Mouse (Mus musculus) liver, embryonic 14.5 days (tissue): ENCODE results near the gene Smyd2. TPM values are rescaled to one million over a fixed set of nuclear protein-coding genes. Genes with fewer than 3 reads are reported as not detected.
A peak's percentile ranks its signal among the peaks of the same experiment; 100 is the strongest.

Experiments used
- ATAC-seq: fragments of 200-750 bp; cut with Nextera tagmentation; 2 replicates; pipeline ENCODE4 v1.8.0; 2017; ENCODE audit warnings: moderate number of reproducible peaks, mild to moderate bottlenecking, moderate library complexity; ENCODE audit not compliant: insufficient read depth
- DNase-seq, 3 experiments: peaks; one replicate each; pipeline ENCODE4 v3.0.0-alpha.2; 2012 to 2013; ENCODE audit warnings: low read depth in 3 of 3, low spot score in 3 of 3
- H3K27ac ChIP-seq: fragments of 300-500 bp; sonication (generic); 2 replicates; pipeline ENCODE4 v1.5.1; 2014; ENCODE audit warnings: moderate library complexity, mild to moderate bottlenecking, control low read depth, inconsistent platforms
- H3K27me3 ChIP-seq: fragments of 300-500 bp; sonication (generic); 2 replicates; pipeline ENCODE4 v1.6.1; 2014; ENCODE audit warnings: mild to moderate bottlenecking, low read length, moderate library complexity; ENCODE audit not compliant: control insufficient read depth, insufficient read depth
- H3K36me3 ChIP-seq: fragments of 300-500 bp; sonication (generic); replicated peaks from 2 replicates; pipeline ENCODE4 v1.6.1; 2014; ENCODE audit warnings: low read depth; ENCODE audit not compliant: control insufficient read depth, insufficient read depth
- H3K4me1 ChIP-seq, 2 experiments: fragments of 200-500 bp in 1 of 2; fragments of 300-500 bp in 1 of 2; sonication (generic) in 1 of 2; replicated peaks; 2 replicates each; pipeline ENCODE4 v1.6.1; 2012 to 2014; ENCODE audit warnings: antibody characterized with exemption in 1 of 2, inconsistent platforms in 1 of 2, low read length in 1 of 2; ENCODE audit not compliant: control insufficient read depth in 2 of 2, insufficient read depth in 2 of 2
- H3K4me2 ChIP-seq: fragments of 300-500 bp; sonication (generic); 2 replicates; pipeline ENCODE4 v1.6.1; 2014; ENCODE audit warnings: low read depth, mild to moderate bottlenecking, control low read depth, moderate library complexity
- H3K4me3 ChIP-seq, 2 experiments: fragments of 200-500 bp in 1 of 2; fragments of 300-500 bp in 1 of 2; sonication (generic) in 1 of 2; 2 replicates each; pipeline ENCODE4 v1.5.1; 2012 to 2014; ENCODE audit warnings: low read depth in 2 of 2, low read length in 2 of 2, mild to moderate bottlenecking in 2 of 2, control low read depth in 1 of 2, inconsistent platforms in 1 of 2, moderate library complexity in 1 of 2; ENCODE audit not compliant: insufficient read depth in 1 of 2
- H3K9ac ChIP-seq: fragments of 300-500 bp; sonication (generic); replicated peaks from 2 replicates; pipeline ENCODE4 v1.6.1; 2014; ENCODE audit warnings: mild to moderate bottlenecking, control low read depth, moderate library complexity
- H3K9me3 ChIP-seq: fragments of 300-500 bp; sonication (generic); 2 replicates; pipeline ENCODE4 v1.6.1; 2016; ENCODE audit warnings: low read length, mixed read lengths; ENCODE audit not compliant: control insufficient read depth
- CTCF ChIP-seq: IDR thresholded peaks from 2 replicates; pipeline ENCODE4 v1.5.1; 2016; ENCODE audit warnings: antibody characterized with exemption, low read depth, control low read depth
- EP300 ChIP-seq: IDR thresholded peaks from 2 replicates; pipeline ENCODE4 v1.6.1; 2016; ENCODE audit warnings: antibody characterized with exemption, low read depth
- WGBS: fragments of 180-500 bp; shearing (Covaris S2); extraction: QIAGEN DNeasy Blood & Tissue Kit; methylation state at CpG from one replicate; pipeline ENCODE4 v1.1.7; 2014; ENCODE audit not compliant: insufficient replicate concordance; 5-methylcytosine and 5-hydroxymethylcytosine counted together
- polyA plus RNA-seq, 2 experiments: library from polyadenylated mRNA; depleted of rRNA in 1 of 2; stranded (reverse) in 1 of 2; unstranded in 1 of 2; fragments of >200 nt; fragmentation: Nextera tagmentation in 1 of 2; extraction: Ambion mirVana in 1 of 2; gene quantifications; 2 replicates each; pipeline versions ENCODE4 v1.2.1 to v1.2.3; 2012 to 2014

The Smyd2 gene
- polyA plus RNA-seq, 2 experiments = 24.8 to 27.7 TPM

DNA sequence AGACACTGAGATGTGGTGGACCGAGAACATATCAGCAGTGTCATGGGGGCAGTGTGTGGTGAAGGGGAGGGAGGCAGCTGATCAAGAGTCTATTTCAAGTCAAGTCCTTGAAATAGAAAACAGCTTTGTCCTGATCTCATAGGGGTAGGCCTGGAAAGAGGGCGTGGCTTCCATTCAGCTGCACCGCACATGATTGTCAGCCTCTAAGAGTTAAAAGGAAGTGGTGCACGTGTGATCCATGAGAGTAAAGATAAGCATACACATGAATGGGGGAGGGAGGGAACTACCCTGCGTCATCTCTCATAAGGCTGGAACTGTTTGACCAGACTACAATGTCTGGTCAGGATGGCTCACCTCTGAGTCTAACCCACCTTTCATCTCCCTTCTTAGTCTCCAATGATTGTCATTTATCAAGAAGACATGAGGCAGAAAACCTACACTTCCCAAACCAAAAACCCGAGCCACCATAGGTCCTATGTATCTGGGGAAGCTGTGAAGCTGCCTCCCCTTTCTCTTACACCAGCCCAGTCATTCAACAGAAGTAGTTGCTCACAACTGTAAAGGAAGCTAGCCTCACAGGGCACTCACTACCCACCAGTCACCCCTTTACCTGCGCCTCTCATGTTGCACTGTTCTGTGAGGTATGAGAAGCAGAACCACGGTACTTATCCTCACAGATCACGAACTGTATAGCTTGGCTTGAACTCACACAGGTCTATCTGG lies 11.5 kb upstream of the Smyd2 start:
- ATAC-seq (peak; percentile 80), DNase-seq (peak in 2 of 3 experiments; percentile 33 to 37)
- peaks cover 0 to 10% of the 10 kb centered on the region in 2 experiments; a peak in 3 of 4 replicates for H3K4me1 ChIP-seq
- no peak overlapping the region for H3K27ac ChIP-seq
- H3K9ac ChIP-seq = no peak overlapping the region
- H3K9me3 ChIP-seq = no peaks in the 10 kb centered on the region
- H3K4me3 ChIP-seq = no peak overlapping the region
- no peaks in the 10 kb centered on the region for H3K36me3 ChIP-seq
- H3K27me3 ChIP-seq = no peaks in the 10 kb centered on the region
- WGBS = 24% methylated on average over 9 of the region's 9 CpGs
- TF ChIP-seq CTCF = no peak
- no peak for TF ChIP-seq EP300
- H3K4me2 ChIP-seq = no peak overlapping the region

DNA sequence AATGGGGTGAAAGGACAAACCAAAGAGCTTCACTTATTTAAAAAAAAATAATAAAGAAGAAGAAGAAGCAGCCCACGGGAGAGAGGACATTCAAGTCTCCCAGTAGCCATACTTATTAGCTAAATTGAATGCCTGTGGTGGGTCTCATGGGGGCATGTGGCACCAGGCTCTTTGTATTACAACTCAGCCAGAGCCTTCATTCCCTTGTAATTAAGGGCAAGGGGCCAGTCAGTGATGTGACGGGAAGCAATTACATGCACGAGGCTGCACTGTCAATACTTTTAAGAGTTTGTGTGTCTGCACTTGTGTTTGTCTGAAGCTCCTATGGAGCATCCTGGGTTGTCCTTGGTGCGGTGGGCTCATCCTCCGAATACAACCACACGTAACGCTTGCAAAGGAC lies 10.8 kb upstream of the Smyd2 start:
- Histone ChIP-seq H3K4me3 (no peak overlapping the region), H3K9ac (no peak overlapping the region), H3K27me3 (no peaks in the 10 kb centered on the region), H3K4me1 (peaks cover 0 to 10% of the 10 kb centered on the region in 2 experiments; a peak in 3 of 4 replicates), H3K36me3 (no peaks in the 10 kb centered on the region), H3K4me2 (no peak overlapping the region), H3K9me3 (no peaks in the 10 kb centered on the region), H3K27ac (no peak overlapping the region)
- ATAC-seq (no peak), DNase-seq (no peak)
- 68% methylated on average over 7 of the region's 7 CpGs for WGBS
- TF ChIP-seq CTCF (no peak), EP300 (no peak)

DNA sequence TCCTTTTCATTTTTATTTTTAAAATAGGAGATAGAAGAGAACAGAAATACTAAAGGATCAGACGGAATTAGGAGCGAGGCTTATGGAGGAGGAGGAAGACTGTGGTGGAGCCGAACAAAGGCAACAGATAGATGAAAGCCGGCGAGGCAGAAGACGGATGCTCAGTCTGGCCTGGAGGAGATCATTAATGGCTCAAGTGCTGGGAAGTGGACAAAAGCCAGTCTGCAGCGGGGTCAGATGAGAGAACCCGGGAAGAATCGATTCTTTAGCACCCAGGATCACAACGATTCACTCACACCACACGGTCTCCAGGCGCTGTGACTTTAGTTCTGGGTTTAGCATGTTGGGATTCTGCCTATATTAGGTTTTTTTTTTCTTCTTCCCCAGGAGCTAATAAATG lies 10.0 kb upstream of the Smyd2 start:
- no peak overlapping the region for H3K4me3 ChIP-seq
- ATAC-seq = no peak
- no peaks in the 10 kb centered on the region for H3K27me3 ChIP-seq
- H3K27ac ChIP-seq = no peak overlapping the region
- no peak overlapping the region for H3K4me2 ChIP-seq
- H3K36me3 ChIP-seq = no peaks in the 10 kb centered on the region
- TF ChIP-seq EP300 (no peak), CTCF (no peak)
- 75% methylated on average over 12 of the region's 12 CpGs for WGBS
- no peak for DNase-seq
- peaks cover 0 to 10% of the 10 kb centered on the region in 2 experiments; a peak in 3 of 4 replicates for H3K4me1 ChIP-seq
- no peak overlapping the region for H3K9ac ChIP-seq
- no peaks in the 10 kb centered on the region for H3K9me3 ChIP-seq

DNA sequence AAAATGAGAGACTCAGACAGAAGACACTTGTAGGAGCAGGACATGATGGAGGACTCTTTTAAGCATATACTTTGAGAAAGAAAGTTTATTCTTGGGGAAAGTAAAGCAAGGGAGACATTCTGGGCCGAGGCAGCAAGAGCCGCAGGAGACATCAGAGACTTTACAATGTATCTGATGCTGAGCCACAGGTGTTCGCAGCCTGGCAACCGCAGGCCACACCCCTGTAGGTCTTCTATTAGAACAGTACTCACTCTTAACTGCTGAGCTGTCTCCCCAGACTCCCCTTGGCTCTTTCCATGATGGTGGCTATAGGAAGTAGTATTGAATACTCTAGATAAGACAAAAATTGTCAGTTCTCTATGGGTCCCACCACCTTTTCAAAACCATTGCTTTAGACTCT lies 7.7 kb upstream of the Smyd2 start:
- no peak overlapping the region for H3K27ac ChIP-seq
- DNase-seq (no peak), ATAC-seq (no peak)
- H3K9me3 ChIP-seq = no peaks in the 10 kb centered on the region
- no peak overlapping the region for H3K4me2 ChIP-seq
- no peak overlapping the region for H3K9ac ChIP-seq
- H3K27me3 ChIP-seq = no peaks in the 10 kb centered on the region
- WGBS = 60% methylated on average over 4 of the region's 4 CpGs
- H3K36me3 ChIP-seq = no peaks in the 10 kb centered on the region
- TF ChIP-seq EP300 = no peak
- no peak for TF ChIP-seq CTCF
- peaks cover 0 to 10% of the 10 kb centered on the region in 2 experiments; a peak in 3 of 4 replicates for H3K4me1 ChIP-seq
- no peak overlapping the region for H3K4me3 ChIP-seq

DNA sequence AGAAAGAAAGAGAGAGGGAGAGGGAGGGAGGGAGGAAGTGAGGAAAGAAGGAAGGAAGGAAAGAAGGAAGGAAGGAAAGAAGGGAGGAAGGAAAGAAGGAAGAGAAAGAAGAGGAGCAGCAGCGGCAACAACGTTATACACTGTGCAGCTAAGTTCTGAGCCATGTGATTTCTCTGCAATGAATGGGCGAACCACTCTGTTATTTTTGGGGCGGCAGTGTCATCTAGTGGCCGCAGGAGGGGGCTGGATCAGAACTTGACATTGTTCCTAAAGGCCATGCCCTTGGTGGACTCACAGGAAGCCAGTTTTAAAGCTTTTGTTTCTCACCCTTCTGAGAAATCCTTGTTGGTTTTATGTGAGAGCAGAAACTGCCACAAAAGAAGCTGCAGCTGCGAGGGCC lies 5.5 kb upstream of the Smyd2 start:
- DNase-seq = peak in 1 of 3 experiments; percentile 30
- Histone ChIP-seq H3K4me1 (no peaks in the 10 kb centered on the region; a peak in 1 of 4 replicates), H3K9me3 (no peaks in the 10 kb centered on the region), H3K9ac (no peak overlapping the region), H3K4me2 (no peak overlapping the region), H3K27me3 (no peaks in the 10 kb centered on the region), H3K27ac (no peak overlapping the region), H3K36me3 (no peaks in the 10 kb centered on the region), H3K4me3 (no peak overlapping the region)
- ATAC-seq = peak; percentile 48; the same call in 1 of the 2 replicates
- TF ChIP-seq CTCF (peak; percentile 80), EP300 (no peak)
- WGBS = 4% methylated on average over 6 of the region's 6 CpGs
